Mouse (Mus musculus) T-cell, adult 66 days (primary cell): Measurements from ENCODE around the gene Nhlrc4. TPM values are rescaled to one million over a fixed set of nuclear protein-coding genes. Genes with fewer than 3 reads are reported as not detected.

ENCODE experiments used
- total RNA-seq, 2 experiments: library from RNA; stranded (reverse); gene quantifications; 3 replicates in 1 of 2; 4 replicates in 1 of 2; pipeline ENCODE4 v1.2.4; 2023

Gene Nhlrc4
- not detected for total RNA-seq

DNA sequence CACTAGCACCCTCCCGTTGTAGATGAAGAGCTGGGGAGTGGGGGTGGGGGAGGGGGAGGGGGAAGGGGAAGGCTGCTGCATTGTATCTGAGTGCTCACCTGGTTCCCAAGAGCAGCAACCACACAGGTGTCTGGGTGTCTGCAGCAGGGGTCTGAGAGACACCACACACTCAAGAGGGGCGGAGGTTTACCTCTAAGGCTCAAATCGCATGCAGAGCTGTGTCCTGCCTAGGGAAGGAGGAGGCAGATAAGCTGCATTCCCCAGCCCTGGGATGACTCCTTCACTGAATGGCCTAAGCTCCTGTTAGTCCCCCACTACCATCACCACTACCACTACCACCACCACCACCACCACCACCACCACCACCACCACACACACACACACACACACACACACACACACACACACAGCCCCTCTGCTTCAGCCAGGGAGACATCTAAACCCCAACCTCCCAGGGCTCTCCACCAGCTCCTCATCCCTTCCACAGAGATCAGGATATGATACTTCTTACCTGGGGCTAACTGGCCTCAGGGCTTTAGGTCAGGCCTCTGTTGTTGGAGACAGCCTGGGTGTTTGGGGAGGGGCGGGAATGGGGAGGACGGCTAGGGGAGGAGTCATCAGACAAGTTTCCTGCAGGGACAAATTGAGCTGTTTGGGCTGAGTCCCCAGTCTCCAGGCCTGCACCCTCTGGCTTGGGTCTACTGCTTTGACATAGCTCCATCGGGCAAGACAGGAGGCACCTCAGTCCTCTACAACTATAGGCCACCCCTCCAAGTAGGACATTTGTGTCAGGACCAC lies at the start of gene Nhlrc4, which contains the start of gene Pigq:
Gene Nhlrc4, minus strand, starts transcription at position 596 of the 798 bp plus-strand sequence.
Gene Pigq, minus strand, starts transcription at position 571 of the 798 bp plus-strand sequence.

DNA sequence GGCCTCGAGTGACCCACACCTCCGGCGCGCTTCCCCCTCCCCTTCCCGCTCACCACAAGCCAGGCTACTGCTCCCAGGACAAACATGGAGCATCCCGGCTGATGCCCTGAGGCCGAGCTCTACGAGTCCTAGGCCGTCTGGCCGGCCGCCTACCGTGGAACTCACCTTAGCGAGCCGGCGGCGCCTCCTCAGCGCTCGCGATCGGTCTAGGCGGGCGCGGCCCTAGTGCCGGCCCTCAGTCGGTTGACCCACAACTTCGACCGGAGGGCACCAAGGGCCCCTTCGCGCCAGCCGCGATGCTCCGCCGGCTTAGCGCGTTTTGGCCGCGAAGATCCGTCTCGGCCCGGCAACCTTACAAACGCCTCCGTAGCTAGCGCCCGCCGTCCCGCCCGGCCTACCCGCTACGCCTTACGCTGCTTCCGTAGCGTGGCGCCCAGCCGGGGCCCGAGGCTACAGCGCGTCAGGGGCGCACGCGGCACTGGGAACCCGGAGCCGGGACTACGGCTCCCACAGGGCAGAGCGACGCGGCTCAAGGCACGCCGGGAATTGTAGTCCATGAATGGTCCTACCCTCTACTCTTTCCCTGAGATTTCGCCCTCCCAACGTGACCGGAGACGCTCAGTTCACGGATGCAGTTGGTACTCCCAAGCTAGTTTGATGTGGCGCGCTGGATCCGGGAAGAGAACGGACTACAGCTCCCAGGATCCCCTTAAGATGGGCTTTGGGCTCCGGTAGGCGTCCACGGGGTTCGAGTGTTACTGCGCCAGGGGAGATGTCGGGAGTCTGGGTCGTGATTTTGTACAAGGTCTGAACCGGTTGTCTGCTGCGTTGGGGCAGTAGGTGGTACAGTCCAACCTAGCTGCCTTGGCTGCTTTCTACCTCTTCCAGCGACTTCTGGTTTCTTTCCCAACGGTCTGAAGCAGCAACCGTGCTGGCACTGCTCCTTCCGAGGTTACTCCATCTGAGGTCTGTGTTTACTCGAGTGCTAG lies 40.8 kb upstream of the Nhlrc4 start, which contains the start of gene Capn15:
Gene Capn15, minus strand, starts transcription at position 491 of the 989 bp plus-strand sequence.

DNA sequence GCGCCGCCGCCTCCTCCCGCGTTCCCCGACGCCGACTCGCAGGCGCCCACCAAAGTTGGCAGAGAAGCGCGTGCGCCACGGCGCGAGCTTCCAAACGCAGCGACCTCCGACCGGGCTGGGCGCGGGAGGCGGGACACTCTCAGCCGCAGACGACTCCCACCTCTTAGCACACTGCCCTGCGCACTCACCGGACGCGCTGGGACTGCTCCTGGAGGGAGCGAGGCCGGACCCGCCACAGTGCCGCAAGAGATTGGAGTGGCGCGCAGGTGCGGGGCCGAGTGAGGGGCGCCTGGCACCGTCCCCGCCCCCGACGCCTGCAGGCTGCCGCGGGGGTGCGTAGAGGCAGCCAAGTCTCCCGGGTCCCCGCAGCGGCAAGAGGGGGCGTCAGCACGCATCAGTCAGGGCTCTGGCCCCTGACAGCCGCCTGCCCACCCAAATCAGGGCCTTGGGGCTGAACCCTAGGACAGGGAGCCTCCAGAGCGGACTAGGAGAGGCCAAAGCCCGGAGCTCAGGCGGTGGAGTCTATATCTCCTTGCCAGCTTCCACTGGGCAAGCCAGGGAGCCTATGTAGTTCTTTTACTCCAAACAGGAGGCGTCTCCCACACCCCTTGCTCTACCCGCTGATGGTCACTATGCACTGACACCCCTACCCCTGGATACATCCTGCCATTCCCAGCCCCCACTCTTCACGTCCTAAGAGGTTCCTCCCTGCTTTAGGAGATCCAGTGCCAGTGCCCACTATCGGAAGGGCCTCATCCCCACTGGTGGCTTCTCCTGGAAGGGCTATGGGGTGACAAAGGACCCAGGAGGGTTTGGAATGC lies 7.3 kb upstream of the Nhlrc4 start, which contains the start of gene A930017K11Rik:
Gene A930017K11Rik, minus strand, starts transcription at position 763 of the 821 bp plus-strand sequence.

DNA sequence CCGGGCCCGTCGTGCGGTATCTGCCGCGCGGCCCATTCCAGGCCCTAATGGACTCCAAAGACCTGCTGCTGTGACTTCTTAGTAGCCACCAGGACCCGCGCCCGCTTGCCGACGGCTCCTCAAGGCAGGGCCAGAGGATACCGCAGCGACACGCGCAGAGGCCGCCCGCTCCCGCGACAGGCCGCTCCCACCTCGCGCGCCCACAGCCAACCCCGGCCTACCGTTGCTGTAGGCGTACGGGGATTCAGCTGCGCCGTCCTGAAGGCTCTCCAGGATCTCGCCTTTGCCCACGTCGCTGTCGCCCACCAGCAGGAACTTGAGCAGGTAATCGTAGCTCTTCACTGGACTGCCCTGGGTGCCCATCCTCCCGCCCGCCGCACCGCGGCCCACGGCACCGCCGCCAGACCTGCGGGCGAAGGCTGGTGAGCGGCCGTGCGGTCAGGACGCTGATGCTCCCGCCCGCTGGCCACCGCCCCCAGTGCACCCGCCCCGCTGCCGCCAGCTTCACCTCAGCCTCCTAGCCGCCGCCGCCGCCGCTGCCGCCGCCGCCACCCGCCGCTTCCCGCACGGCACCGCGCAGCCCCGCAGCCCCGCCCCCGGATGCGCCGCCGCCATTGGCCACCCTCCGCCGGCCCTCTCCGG lies 25.5 kb downstream of the Nhlrc4 start, which contains the start of gene Rab40c:
Gene Rab40c, minus strand, starts transcription at position 584 of the 642 bp plus-strand sequence.

Other genes with a start within 250 kb of the Nhlrc4 start
- gene Gng13, start 227.8 kb downstream of the Nhlrc4 start, total RNA-seq, result not detected
- 10 to 100 TPM in 1 of 2 experiments, 1 to 10 TPM in 1; 5.1 to 12.6 TPM for gene Chtf18, start 217.5 kb downstream of the Nhlrc4 start, total RNA-seq
- 1 to 10 TPM; 4.6 to 8.0 TPM for gene Rpusd1, start 217.3 kb downstream of the Nhlrc4 start, total RNA-seq
- gene Mslnl, start 208.9 kb downstream of the Nhlrc4 start, total RNA-seq, result under 1 TPM in 1 of 2 experiments, not detected in 1; 0.26 TPM
- gene Msln, start 190.6 kb downstream of the Nhlrc4 start, total RNA-seq, result 1 to 10 TPM in 1 of 2 experiments, not detected in 1; 1.1 TPM
- gene Narfl, start 171.2 kb downstream of the Nhlrc4 start, total RNA-seq, result 10 to 100 TPM; 25.4 to 27.9 TPM
- gene Haghl, start 159.3 kb downstream of the Nhlrc4 start, total RNA-seq, result 10 to 100 TPM; 22.7 to 27.1 TPM
- gene Ccdc78, start 158.4 kb downstream of the Nhlrc4 start, total RNA-seq, result not detected
- gene Fam173a, start 152.1 kb downstream of the Nhlrc4 start, total RNA-seq, result 10 to 100 TPM; 47.6 to 58.9 TPM
- gene AC134908.4, start 149.3 kb downstream of the Nhlrc4 start, total RNA-seq, result not detected
- 10 to 100 TPM; 24.8 to 31.6 TPM for gene Metrn, start 147.8 kb downstream of the Nhlrc4 start, total RNA-seq
- gene Fbxl16, start 135.9 kb downstream of the Nhlrc4 start, total RNA-seq, result not detected
- gene Wdr24, start 121.3 kb downstream of the Nhlrc4 start, total RNA-seq, result 10 to 100 TPM; 25.3 to 25.7 TPM
- 10 to 100 TPM; 32.3 to 42.2 TPM for gene Jmjd8, start 116.1 kb downstream of the Nhlrc4 start, total RNA-seq
- 10 to 100 TPM; 70.1 to 73.0 TPM for gene Stub1, start 111.6 kb downstream of the Nhlrc4 start, total RNA-seq
- 10 to 100 TPM in 1 of 2 experiments, 1 to 10 TPM in 1; 8.1 to 15.2 TPM for gene Rhbdl1, start 107.7 kb downstream of the Nhlrc4 start, total RNA-seq
- gene Gm20683, start 103.2 kb downstream of the Nhlrc4 start, total RNA-seq, result 10 to 100 TPM in 1 of 2 experiments, 1 to 10 TPM in 1; 9.3 to 10.8 TPM
- gene Rhot2, start 100.1 kb downstream of the Nhlrc4 start, total RNA-seq, result 10 to 100 TPM; 89.1 to 99.3 TPM
- 10 to 100 TPM; 29.0 to 41.5 TPM for gene Wdr90, start 83.5 kb downstream of the Nhlrc4 start, total RNA-seq
- 1 to 10 TPM; 2.4 to 9.4 TPM for gene Mcrip2, start 76.2 kb downstream of the Nhlrc4 start, total RNA-seq
- 10 to 100 TPM; 32.9 to 37.5 TPM for gene Mettl26, start 69.9 kb downstream of the Nhlrc4 start, total RNA-seq
- 1 to 10 TPM; 9.2 to 9.6 TPM for gene Wfikkn1, start 64.1 kb downstream of the Nhlrc4 start, total RNA-seq
- gene Rab40c, start 25.2 kb downstream of the Nhlrc4 start, total RNA-seq, result 10 to 100 TPM; 23.7 to 24.5 TPM
- gene Pigq, start within 50 bp of the Nhlrc4 start, total RNA-seq, result 10 to 100 TPM; 55.2 to 64.8 TPM
- under 1 TPM in 1 of 2 experiments, not detected in 1; 0.30 TPM for gene A930017K11Rik, start 7.6 kb upstream of the Nhlrc4 start, total RNA-seq
- gene Capn15, start 40.8 kb upstream of the Nhlrc4 start, total RNA-seq, result 10 to 100 TPM; 38.7 to 39.4 TPM
- gene Rab11fip3, start 124.6 kb upstream of the Nhlrc4 start, total RNA-seq, result 10 to 100 TPM; 18.3 to 22.2 TPM
- gene Decr2, start 145.4 kb upstream of the Nhlrc4 start, total RNA-seq, result 1 to 10 TPM; 6.5 TPM
- 1 to 10 TPM; 4.8 to 6.3 TPM for gene Nme4, start 150.6 kb upstream of the Nhlrc4 start, total RNA-seq
- 10 to 100 TPM; 24.5 to 24.7 TPM for gene Tmem8, start 168.3 kb upstream of the Nhlrc4 start, total RNA-seq
- gene Mrpl28, start 178.5 kb upstream of the Nhlrc4 start, total RNA-seq, result 10 to 100 TPM; 44.7 to 46.7 TPM
- gene Axin1, start 193.7 kb upstream of the Nhlrc4 start, total RNA-seq, result 100 to 1,000 TPM; 104 to 111 TPM